Mouse (Mus musculus) megakaryocyte-erythroid progenitor cell, adult 5-6 weeks (primary cell): ENCODE data around the gene Gm10778. TPM values are rescaled to one million over a fixed set of nuclear protein-coding genes. Genes with fewer than 3 reads are reported as not detected.

Source experiments
- ATAC-seq: replicated peaks from 2 replicates; pipeline ENCODE4 v1.8.0; 2016; ENCODE audit warnings: mild to moderate bottlenecking, inconsistent platforms; ENCODE audit not compliant: severe bottlenecking, poor library complexity, low FRiP score, low TSS enrichment
- total RNA-seq, 2 experiments: library from RNA; stranded (forward) in 1 of 2; stranded (reverse) in 1 of 2; fragments of 200-1000, 215-1000 nt in 1 of 2; fragments of >200 nt in 1 of 2; fragmentation: Nextera tagmentation in 1 of 2; gene quantifications; 2 replicates each; pipeline ENCODE4 v1.2.3; 2014 to 2017

Gm10778 gene
- total RNA-seq, 2 experiments from 2014 or later = 4.2 to 4.5 TPM

- ATAC-seq = peak; percentile 100
Measured at GRCm38 (mm10) chr10:81704531-81705301, 55.9 kb downstream of the Gm10778 start, which contains the start of gene Zfp433. Gene Zfp433 (plus strand): TSS chr10:81704825.

Other genes with a start within 250 kb of the Gm10778 start
- gene Nfic, start 193.4 kb upstream of the Gm10778 start, total RNA-seq (2014; fragmentation: Nextera tagmentation) = 10.6 and 15.9 TPM in 2 replicates
- 3.0 and 3.4 TPM in 2 replicates for gene Nfic, start 193.4 kb upstream of the Gm10778 start, total RNA-seq (2017)
- gene Celf5, start 166.3 kb upstream of the Gm10778 start, total RNA-seq (2014; fragmentation: Nextera tagmentation) = 0.32 TPM in 1 of 2 replicates, not detected in the other
- 0.38 TPM in 1 of 2 replicates, not detected in the other for gene Celf5, start 166.3 kb upstream of the Gm10778 start, total RNA-seq (2017)
- 91.4 and 117 TPM in 2 replicates for gene Ncln, start 152.7 kb upstream of the Gm10778 start, total RNA-seq (2014; fragmentation: Nextera tagmentation)
- gene Ncln, start 152.7 kb upstream of the Gm10778 start, total RNA-seq (2017) = 42.4 and 71.2 TPM in 2 replicates
- 19.0 and 22.2 TPM in 2 replicates for gene S1pr4, start 148.9 kb upstream of the Gm10778 start, total RNA-seq (2014; fragmentation: Nextera tagmentation)
- gene S1pr4, start 148.9 kb upstream of the Gm10778 start, total RNA-seq (2017) = 17.2 and 18.9 TPM in 2 replicates
- 41.4 and 48.1 TPM in 2 replicates for gene Gna15, start 124.8 kb upstream of the Gm10778 start, total RNA-seq (2014; fragmentation: Nextera tagmentation)
- 42.6 and 45.2 TPM in 2 replicates for gene Gna15, start 124.8 kb upstream of the Gm10778 start, total RNA-seq (2017)
- gene Gna11, start 103.9 kb upstream of the Gm10778 start, total RNA-seq (2014; fragmentation: Nextera tagmentation) = 13.7 and 22.4 TPM in 2 replicates
- gene Gna11, start 103.9 kb upstream of the Gm10778 start, total RNA-seq (2017) = 16.0 and 57.4 TPM in 2 replicates
- gene Aes, start 89.6 kb upstream of the Gm10778 start, total RNA-seq (2014; fragmentation: Nextera tagmentation) = 185 and 209 TPM in 2 replicates
- gene Aes, start 89.6 kb upstream of the Gm10778 start, total RNA-seq (2017) = 162 and 206 TPM in 2 replicates
- 4.2 and 5.9 TPM in 2 replicates for gene Tle2, start 74.5 kb upstream of the Gm10778 start, total RNA-seq (2014; fragmentation: Nextera tagmentation)
- gene Tle2, start 74.5 kb upstream of the Gm10778 start, total RNA-seq (2017) = 0.33 and 0.69 TPM in 2 replicates
- 7.9 and 14.3 TPM in 2 replicates for gene Tle6, start 48.0 kb upstream of the Gm10778 start, total RNA-seq (2014; fragmentation: Nextera tagmentation)
- 3.5 and 14.3 TPM in 2 replicates for gene Tle6, start 48.0 kb upstream of the Gm10778 start, total RNA-seq (2017)
- gene BC025920, start 42.8 kb upstream of the Gm10778 start, total RNA-seq (2014; fragmentation: Nextera tagmentation) = 3.4 and 4.5 TPM in 2 replicates
- gene BC025920, start 42.8 kb upstream of the Gm10778 start, total RNA-seq (2017) = 2.8 and 4.6 TPM in 2 replicates
- gene Sirt6, start 21.3 kb upstream of the Gm10778 start, total RNA-seq (2014; fragmentation: Nextera tagmentation) = 13.7 and 18.3 TPM in 2 replicates
- 2.1 and 5.5 TPM in 2 replicates for gene Sirt6, start 21.3 kb upstream of the Gm10778 start, total RNA-seq (2017)
- 7.7 and 10.4 TPM in 2 replicates for gene Ankrd24, start 20.5 kb upstream of the Gm10778 start, total RNA-seq (2014; fragmentation: Nextera tagmentation)
- gene Ankrd24, start 20.5 kb upstream of the Gm10778 start, total RNA-seq (2017) = 2.1 and 3.0 TPM in 2 replicates
- gene Zfp433, start 55.8 kb downstream of the Gm10778 start, total RNA-seq (2014; fragmentation: Nextera tagmentation) = 3.2 and 7.4 TPM in 2 replicates
- gene Zfp433, start 55.8 kb downstream of the Gm10778 start, total RNA-seq (2017) = 16.8 and 19.8 TPM in 2 replicates
- 1.6 and 3.9 TPM in 2 replicates for gene Gm3055, start 122.1 kb downstream of the Gm10778 start, total RNA-seq (2014; fragmentation: Nextera tagmentation)
- 2.4 and 3.0 TPM in 2 replicates for gene Gm3055, start 122.1 kb downstream of the Gm10778 start, total RNA-seq (2017)
- 1.2 and 8.6 TPM in 2 replicates for gene Gm4767, start 163.1 kb downstream of the Gm10778 start, total RNA-seq (2014; fragmentation: Nextera tagmentation)
- 0.72 TPM in 1 of 2 replicates, not detected in the other for gene Gm4767, start 163.1 kb downstream of the Gm10778 start, total RNA-seq (2017)
- gene Gm32687, start 214.9 kb downstream of the Gm10778 start, total RNA-seq (2014; fragmentation: Nextera tagmentation) = 5.7 and 8.0 TPM in 2 replicates
- 7.1 and 12.4 TPM in 2 replicates for gene Gm32687, start 214.9 kb downstream of the Gm10778 start, total RNA-seq (2017)